Mouse (Mus musculus): ENCODE measurements around the gene Rae1.

The Rae1 gene

DNA sequence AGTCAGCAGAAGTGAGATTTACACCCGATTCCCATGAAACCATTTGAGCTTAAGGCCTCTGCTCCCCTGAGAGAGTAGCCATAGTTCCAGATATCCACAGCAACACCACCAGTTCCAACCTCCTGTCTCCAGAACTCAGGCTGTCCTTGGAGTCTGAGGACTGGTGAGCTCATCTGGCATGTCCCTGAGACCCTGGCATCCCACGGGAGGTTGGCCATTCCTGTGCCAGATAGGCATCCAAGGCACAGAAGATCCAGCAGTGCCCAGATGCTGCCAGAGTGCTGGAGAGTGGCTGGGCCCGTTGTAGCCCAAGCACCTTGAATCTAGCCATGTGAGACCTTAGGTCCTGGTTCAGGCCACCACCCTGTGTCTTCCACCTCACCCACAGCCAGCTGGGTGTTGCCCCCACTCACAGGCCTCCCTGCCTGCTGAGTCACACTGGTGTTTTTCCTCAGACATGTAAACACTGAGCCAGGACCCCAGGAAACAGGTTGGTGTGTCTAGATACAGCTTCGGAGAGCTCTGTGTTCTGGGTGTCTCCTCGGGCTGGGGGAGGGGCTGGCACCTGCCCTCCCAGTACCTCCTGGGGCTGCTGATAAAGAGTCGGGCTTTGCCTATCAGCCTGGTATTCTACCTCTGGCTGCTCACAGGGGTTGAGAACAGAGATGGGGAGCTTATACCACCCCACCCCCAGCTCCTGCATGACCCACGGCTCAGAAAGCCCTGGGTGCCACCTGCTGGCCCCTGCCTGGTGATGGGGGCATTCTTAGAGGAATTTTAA, 38.1 kb downstream of the Rae1 start:
- in situ Hi-C loops (cut with MboI; ENCODE audit: low pct_unique_long_range_greater_than_20kb in 1 of 2, low sequenced_read_pairs in 2 of 2, unreplicated experiment in 1 of 2), result no loop called here

DNA sequence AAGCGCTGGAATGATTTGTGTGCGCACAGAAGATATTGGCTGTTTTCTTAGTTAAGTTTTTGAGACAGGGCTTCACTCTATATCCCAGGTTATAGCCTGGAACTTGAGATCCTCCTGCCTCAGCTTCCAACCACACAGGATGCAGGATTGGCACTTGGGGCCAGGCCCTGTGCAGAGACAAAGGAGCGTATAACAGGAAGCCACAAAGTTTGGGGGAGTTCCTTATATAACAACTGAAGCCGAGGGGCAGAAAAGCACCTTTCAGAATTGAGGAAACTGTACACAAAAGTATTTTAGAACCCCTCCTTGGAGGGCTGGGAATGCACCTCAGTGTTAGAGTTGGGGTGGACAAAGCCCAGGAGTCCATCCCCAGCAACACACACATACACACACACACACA, 39.1 kb downstream of the Rae1 start:
- in situ Hi-C loops (cut with MboI; ENCODE audit: low pct_unique_long_range_greater_than_20kb in 1 of 2, low sequenced_read_pairs in 2 of 2, unreplicated experiment in 1 of 2), result no loop called here

- in situ Hi-C loops (cut with MboI; ENCODE audit: low pct_unique_long_range_greater_than_20kb in 1 of 2, low sequenced_read_pairs in 2 of 2, unreplicated experiment in 1 of 2), result no loop called here
Measured at GRCm38 (mm10) chr2:173040803-173041202, 40.9 kb downstream of the Rae1 start.

GRCm38 (mm10) chr2:173041242-173041641, 41.3 kb downstream of the Rae1 start:
- in situ Hi-C loops (cut with MboI; ENCODE audit: low pct_unique_long_range_greater_than_20kb in 1 of 2, low sequenced_read_pairs in 2 of 2, unreplicated experiment in 1 of 2), result no loop called here

DNA sequence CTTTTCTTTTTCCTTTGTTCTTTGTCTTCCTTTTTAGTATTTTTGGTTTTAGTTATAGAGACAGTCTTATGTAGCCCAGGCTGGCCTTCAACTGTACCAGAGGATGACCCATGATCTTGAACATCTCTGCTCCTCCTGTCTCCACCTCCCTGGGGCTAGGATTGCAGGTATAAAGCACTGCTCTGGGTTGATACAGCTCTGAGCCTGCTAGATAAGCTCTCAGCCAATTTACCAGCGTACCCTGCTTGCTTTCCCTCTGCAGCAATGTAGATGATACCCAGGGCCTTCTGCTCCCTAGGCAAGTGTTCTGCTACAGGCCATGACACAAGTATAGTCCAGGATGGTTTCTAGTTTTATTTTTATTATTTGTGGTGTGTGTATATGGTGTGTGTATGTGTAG, 42.0 kb downstream of the Rae1 start:
- in situ Hi-C loops (cut with MboI; ENCODE audit: low pct_unique_long_range_greater_than_20kb in 1 of 2, low sequenced_read_pairs in 2 of 2, unreplicated experiment in 1 of 2), result no loop called here

DNA sequence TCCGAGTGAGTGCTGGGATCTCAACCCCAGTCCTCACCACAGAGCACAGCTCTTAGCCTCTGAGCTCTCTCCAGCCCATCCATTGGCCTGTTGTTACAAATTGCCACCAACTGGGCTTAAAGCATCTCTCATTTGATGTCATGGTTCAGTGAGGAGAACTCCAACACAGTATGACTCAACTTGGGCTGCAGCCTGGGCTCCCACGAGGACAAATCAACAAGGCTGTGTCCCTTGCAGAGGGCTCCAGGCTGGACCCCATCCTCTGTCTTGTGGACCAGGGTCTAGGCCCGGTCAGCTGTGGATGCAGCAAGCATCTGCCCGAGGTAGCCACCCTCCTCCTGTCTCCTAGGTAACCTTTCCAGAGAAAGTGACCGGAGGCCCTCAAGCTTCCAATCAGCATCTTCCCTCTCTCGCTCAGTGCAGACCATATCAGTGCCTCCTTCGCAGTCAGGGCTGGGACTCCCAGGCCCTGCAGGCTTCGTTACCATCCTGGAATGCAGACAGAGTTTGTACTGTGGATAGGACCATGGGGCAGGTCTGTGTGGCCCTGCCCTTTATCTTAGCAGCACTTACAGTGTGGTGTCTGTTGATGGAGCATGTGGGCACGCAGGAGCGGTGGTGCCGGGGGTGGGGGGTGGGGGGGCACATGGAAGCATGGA, 42.7 kb downstream of the Rae1 start:
- in situ Hi-C loops (cut with MboI; ENCODE audit: low pct_unique_long_range_greater_than_20kb in 1 of 2, low sequenced_read_pairs in 2 of 2, unreplicated experiment in 1 of 2), result no loop called here

DNA sequence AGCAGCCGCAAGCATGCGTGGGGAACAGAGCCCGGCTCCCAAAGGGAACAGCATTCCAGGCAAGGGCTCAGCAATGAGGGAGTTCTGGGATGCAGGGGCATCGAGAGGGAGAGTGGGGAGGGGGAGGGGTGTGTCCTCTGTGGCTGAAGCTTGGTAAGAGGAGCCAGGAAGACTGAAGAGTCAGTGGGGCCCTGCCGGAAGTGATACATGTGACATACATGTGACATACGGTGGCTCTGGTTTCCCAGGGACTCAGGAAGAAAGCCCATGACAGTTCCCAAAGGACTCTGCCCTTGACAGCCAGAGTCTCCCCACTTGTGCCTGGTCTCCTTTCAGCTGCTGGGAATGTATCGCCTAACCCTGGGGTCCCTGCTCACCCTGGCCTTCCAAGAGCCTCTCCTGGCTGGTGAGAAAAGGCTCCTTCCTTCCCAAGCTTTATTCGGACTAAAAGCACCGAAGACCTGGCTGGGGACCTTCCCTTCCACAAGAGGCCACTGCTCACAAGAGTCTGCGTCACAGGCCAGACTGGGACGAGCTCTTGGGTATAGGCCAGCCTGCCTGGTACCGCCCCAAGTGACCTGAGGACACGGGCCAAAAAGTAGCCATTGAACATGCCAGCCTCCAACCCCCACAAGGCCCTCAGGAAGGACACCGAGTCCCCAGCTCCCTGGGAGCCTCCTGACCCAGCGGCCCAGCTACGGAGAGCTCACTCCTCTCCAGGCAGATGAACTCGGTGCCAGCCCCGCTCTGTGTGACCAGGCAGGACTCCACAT, 44.5 kb downstream of the Rae1 start:
- in situ Hi-C loops (cut with MboI; ENCODE audit: low pct_unique_long_range_greater_than_20kb in 1 of 2, low sequenced_read_pairs in 2 of 2, unreplicated experiment in 1 of 2), result no loop called here

- in situ Hi-C loops (cut with MboI; ENCODE audit: low pct_unique_long_range_greater_than_20kb in 1 of 2, low sequenced_read_pairs in 2 of 2, unreplicated experiment in 1 of 2), result no loop called here
Measured at GRCm38 (mm10) chr2:173046582-173047297, 46.8 kb downstream of the Rae1 start.

- in situ Hi-C loops (cut with MboI; ENCODE audit: low pct_unique_long_range_greater_than_20kb in 1 of 2, low sequenced_read_pairs in 2 of 2, unreplicated experiment in 1 of 2), result no loop called here
Measured at GRCm38 (mm10) chr2:173047471-173047870, 47.6 kb downstream of the Rae1 start.

DNA sequence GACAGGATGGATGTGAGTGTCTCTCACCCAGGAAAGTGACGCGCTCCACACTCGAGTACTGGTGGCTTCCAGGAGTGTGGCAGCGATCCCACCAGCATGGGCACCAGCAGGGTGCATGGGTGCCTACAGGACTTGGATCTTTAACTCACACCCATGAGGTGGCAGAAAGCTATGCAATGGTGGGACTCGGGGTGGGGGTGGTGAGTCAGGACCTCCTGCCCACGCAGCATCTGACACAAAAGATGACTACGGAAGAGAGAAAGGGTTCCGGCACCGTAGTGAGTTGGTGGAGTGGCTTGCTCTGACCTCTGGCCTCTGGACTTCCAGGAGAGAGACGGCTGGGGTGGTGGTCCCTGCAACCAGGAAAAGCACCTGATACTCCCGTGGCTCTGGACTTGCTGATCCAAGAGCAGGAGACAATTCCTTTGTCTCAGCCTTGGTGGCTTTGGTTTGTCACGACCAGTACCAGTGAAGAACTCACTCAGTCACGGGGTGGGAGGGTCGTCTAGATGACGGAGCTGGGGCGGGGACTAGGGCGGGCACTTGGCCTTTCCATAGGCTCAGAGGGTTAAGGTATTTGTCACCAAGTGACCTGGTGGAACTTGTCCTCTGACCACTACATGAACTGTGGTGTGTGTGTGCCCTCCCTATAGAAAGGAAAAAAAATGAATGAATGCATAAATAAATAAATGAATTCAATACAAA, 48.3 kb downstream of the Rae1 start:
- in situ Hi-C loops (cut with MboI; ENCODE audit: low pct_unique_long_range_greater_than_20kb in 1 of 2, low sequenced_read_pairs in 2 of 2, unreplicated experiment in 1 of 2), result no loop called here

- in situ Hi-C loops (cut with MboI; ENCODE audit: low pct_unique_long_range_greater_than_20kb in 1 of 2, low sequenced_read_pairs in 2 of 2, unreplicated experiment in 1 of 2), result no loop called here
Measured at GRCm38 (mm10) chr2:173049231-173049630, 49.3 kb downstream of the Rae1 start.

- in situ Hi-C loops (cut with MboI; ENCODE audit: low pct_unique_long_range_greater_than_20kb in 1 of 2, low sequenced_read_pairs in 2 of 2, unreplicated experiment in 1 of 2), result no loop called here
Measured at GRCm38 (mm10) chr2:173049817-173050216, 49.9 kb downstream of the Rae1 start.

- in situ Hi-C loops (cut with MboI; ENCODE audit: low pct_unique_long_range_greater_than_20kb in 1 of 2, low sequenced_read_pairs in 2 of 2, unreplicated experiment in 1 of 2), result no loop called here
Measured at GRCm38 (mm10) chr2:173050604-173051382, 50.9 kb downstream of the Rae1 start.

DNA sequence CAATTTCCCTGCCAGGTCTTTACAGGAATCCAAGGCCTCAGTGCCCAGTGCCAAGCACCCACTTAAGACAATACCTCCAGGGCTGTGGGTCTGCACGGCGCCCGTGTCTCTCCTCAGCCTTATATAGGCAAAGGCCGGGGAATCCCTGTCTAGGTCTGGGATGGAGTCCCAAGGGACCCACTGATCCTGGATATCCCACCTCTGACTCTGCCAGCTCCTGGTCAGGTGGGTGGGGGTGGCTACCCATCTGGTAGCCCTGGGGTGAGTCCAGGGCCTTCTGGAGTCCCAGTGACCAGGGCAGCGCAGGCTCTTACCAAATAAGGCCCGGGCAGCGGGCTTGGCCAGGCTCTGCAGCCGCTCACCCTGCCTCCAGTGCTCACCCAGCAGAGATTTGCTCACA, 53.0 kb downstream of the Rae1 start:
- in situ Hi-C loops (cut with MboI; ENCODE audit: low pct_unique_long_range_greater_than_20kb in 1 of 2, low sequenced_read_pairs in 2 of 2, unreplicated experiment in 1 of 2), result no loop called here

DNA sequence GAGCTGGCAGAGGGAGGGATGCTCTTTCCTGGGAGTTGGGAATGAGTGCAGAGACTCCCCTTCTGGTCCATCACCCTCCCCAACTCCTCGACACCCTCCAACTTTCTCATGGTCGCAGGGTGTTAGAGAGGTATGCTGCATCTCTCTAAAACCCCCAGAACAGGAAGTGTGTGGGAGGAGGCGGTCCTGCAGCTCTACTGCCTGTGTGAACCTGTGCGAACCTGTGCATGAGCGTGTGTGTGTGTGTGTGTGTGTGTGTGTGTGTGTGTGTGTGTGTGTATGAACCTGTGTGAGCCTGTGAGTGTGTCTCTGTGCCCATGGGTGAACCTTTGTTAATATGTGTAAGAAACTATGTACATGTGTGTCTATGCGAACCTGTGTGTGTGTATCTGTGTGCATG, 53.9 kb downstream of the Rae1 start:
- in situ Hi-C loops (cut with MboI; ENCODE audit: low pct_unique_long_range_greater_than_20kb in 1 of 2, low sequenced_read_pairs in 2 of 2, unreplicated experiment in 1 of 2), result no loop called here

DNA sequence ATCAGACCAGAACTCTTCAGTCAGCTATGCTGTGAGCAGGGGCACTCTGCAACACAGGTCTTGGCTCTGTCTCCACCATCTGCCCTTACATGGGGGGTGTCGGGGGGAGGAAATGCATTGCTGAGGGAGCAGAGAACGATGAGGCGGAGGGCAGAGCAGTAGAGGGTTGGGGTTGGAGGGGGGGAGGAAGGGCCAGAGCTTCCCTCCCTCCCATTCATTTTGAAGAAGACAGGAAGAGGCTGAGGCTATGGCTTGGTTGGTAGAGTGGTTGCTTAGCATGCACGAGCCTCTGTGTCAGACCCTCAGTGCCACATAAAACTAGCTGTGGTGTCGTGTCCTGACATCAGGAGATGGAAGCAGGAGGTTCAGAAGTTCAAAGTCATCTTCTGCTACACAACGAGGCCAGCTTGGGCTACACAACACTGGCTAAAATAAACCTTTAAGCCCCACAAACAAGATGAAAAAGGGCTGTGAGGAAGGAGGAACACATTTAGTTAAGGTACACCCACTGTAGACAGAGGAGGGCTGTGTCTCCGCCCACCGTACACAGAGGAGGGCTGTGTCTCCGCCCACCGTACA, 56.5 kb downstream of the Rae1 start:
- in situ Hi-C loops (cut with MboI; ENCODE audit: low pct_unique_long_range_greater_than_20kb in 1 of 2, low sequenced_read_pairs in 2 of 2, unreplicated experiment in 1 of 2), result no loop called here

- in situ Hi-C loops (cut with MboI; ENCODE audit: low pct_unique_long_range_greater_than_20kb in 1 of 2, low sequenced_read_pairs in 2 of 2, unreplicated experiment in 1 of 2), result no loop called here
Measured at GRCm38 (mm10) chr2:173056882-173057315, 57.0 kb downstream of the Rae1 start.

All from mouse embryonic stem cell (cell line).